Mouse (Mus musculus): ENCODE measurements around the gene Syce1.
A peak's percentile ranks its signal among the peaks of the same experiment; 100 is the strongest.

Syce1 gene

GRCm38 (mm10) chr7:140787406-140788052 is at the start of gene Syce1:
Gene Syce1 (minus strand): TSS chr7:140787852.
- DNase-seq, result no peak

DNA sequence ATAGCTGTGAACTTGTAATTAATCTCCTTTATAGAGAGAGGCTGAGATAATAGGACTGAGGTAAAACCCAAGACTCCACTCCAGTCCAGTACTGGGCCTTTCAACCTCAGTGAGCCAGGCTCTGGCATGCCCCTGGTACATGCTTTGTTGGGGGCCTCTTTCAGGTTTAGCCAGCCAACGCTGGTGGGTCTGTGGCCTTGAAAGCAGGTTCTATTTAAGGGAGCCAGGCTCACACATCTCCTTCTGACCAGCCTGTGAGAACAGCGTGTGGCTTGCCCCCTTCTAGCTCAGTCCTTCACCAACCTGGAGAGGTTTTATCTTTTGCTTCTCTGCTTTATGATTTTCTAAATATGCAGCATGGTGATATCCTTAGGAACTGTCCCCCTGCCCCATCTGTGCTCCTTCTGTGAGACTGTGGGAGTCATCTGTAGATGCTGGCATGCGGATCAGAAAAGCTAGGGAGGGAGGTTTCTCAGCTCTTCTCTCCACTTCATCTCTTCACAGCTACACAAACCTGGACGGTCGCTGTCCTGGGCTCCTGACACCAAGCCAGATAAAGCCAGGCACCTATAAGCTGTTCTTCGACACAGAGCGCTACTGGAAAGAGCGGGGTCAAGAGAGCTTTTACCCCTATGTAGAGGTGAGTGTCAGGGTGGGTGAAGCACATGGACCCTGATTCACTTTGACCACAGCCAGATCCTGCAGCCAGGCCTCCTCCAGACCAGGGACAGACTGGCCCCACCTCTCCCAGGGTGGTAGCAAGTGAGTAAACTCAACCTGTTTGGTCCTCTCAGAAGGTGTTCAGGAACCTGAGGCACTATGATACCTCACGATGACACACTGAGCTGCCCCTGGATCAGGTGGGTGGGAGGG is 48.8 kb upstream of the Syce1 start:
- DNase-seq, result no peak

GRCm38 (mm10) chr7:140835758-140836087 is 48.1 kb upstream of the Syce1 start:
- no peak for DNase-seq

DNA sequence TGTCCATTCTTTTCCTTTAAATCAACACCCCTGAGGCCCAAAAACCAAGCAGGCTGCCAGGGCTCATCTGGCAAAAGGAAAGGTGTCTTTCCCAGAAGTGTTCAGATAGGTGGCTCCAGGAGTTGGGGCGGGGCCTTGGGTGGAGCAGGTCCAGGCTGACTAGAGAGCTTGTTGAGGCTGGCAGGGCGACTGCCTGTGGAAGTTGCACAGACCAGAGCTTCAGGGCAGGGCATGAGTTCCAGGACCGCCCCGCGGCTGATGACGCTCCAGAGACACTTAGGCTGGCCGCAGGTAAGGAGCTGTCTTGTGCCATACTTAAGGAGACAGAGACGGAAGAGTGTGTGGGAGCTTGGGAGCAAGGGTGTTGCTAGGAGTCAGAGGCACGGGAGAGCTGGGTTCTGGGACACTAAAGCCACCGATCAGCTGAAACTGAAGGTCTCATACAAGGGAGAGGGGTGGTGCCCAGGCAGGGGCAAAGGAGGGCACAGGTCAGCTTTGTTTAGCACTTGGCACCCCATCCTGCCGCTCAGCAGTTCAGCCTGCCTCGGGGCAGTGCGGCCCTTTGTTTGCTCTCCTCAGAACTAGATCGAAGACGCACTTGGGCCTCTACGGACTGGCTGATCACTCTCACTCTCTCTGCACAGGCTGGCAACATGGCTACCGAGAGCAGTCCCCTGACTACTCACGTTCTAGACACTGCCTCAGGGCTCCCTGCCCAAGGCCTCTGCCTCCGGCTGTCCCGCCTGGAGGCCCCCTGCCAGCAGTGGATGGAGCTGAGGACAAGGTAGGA is 47.5 kb upstream of the Syce1 start, which contains the start of gene Urah:
Urah (plus strand) TSS at position 51 of the 790 bp plus-strand sequence.
- DNase-seq, result no peak

DNA sequence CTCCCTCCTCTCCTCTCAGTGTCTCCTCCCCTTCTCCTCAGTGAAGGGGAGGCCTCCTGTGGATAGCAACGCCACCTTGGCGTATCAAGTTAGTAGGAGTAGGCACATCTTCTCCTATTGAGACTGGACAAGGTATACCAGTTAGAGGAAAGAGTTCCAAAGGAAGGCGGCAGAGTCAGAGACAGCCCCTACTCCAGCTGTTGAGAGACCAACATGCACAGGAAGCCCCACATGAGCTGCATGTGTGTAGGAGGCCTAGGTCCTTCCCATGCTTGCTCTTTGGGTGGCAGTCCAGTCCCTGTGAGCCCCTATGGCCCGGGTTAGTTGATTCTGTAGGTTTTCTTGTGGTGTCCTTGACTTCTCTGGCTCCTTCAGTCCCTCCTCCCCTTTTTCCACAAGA is 45.7 kb upstream of the Syce1 start:
- no peak for DNase-seq

DNA sequence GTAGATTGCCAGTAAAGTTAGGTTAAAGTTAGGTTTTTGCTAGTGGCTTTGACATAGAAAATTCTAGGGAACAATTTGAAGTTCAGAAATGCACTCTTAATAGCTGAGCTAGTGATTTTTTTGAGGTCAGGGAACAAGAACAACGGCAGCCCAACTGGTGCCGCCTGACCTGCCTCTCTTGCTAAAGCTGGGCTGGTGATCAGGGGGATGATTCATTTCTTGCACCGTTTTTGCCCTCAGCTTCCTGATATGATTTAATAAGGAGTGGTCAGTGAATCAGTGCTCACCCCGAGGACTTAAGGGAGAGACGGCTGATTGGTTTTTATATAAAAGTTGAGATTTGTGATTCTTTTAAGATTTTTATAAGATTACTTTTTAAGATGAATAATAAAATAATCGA is 43.8 kb upstream of the Syce1 start:
- no peak for DNase-seq

DNA sequence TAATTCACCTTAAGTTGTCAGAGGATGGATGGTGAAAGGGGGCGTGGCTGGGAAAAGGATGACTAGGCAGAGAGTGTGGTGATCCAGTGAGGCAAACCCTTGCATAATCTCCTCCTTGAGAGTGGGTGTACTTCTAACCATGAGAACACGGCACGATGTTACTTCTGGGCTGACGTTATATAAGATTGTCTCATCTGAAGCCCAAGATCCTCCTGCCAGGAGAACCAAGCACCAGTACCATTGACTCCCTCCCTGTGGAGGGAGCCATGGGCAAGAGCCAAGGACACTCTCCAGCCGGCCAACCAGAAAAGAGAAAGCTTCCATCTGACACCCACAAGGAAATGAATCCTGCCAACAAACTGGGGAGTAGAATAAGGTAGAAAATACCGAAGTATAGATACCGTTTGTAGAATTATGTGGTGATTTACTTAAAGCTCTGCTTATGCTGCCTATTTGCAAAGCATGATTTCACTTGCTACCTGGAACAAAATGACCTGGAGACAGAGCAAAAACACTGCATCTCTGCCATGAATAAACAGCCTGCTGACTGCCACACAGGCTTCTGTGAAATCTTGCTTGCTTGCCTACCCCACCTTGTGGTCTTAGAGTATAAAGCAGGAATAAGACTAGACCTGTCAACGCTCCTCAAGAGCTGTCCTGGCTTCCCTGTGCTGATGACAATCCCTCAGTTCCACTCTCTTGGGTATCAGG is 40.7 kb upstream of the Syce1 start:
- DNase-seq, result peak; percentile 35

DNA sequence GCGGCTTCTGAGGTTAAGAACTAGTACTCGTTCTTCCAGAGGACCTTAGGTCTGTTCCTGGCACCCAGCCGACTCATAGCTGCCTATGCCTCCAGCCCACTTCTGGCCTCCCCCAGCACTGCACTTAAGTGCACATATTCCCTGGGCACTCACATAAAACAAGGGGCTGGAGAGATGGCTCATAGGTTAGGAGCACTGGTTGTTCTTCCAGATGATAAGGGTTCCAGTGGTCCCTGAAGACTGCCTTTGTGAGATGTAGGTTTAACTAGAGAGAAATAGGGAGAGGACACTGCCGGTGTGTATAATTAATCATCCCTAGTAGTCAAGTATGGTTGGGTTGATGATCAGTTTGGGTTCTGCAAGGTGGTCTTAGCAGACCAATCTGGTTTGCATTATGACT is 35.1 kb upstream of the Syce1 start:
- DNase-seq, result no peak

DNA sequence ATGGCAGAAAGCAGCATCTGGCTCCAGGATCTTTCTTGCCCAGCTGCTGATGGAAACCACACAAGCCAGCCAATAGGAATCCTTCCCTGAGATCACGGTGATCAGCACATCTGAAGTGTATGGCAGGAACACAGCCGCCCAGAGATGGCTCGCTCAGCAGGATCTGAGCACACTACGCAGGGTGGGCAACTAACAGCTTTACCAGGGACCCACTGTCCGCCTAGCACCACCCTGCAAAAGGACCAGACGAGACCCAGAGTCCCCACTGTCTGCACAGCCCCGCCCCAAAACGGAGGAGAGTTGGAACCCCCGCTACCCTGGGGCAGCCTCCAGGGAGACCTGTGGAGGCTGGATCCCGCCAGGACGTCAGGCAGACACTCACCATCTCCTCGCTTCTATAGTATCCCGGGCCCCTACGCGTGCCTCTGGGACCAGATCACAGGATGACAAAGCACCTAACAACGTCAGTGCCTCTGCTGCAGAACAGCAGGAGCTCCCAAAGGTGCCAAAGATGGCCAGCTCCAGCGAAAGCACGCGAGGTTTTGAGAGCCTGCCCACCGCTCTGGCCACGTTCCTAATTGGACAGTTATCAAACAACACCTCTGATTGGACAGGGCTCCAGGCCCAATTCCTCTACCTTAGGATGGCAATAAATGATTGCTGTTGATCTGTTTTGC is 34.1 kb upstream of the Syce1 start, which contains the start of gene Zfp941:
Zfp941 (minus strand) TSS at position 526 of the 677 bp plus-strand sequence.
- DNase-seq, result peak; percentile 72

- no peak for DNase-seq
Observed at GRCm38 (mm10) chr7:140821305-140821652, 33.6 kb upstream of the Syce1 start.

DNA sequence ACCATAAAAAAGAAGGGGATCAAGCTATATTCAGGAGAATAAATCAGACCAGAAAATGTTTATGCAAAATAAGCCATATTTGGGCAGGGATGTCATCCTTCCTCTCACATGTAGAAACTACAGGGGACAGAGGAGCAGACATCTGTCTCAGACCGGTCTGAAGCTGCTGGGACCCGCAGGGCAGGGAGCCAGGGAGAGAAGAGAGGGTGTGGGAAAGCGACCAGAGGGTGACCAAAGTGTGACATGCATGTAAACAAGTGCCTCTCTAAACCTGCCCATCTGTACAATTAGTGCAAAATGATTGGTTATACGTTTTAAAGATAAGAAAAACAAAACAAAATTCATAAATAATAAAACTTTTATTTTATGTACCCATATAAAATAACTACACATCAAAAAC is 32.5 kb upstream of the Syce1 start:
- no peak for DNase-seq

- no peak for DNase-seq
Observed at GRCm38 (mm10) chr7:140812850-140813249, 25.2 kb upstream of the Syce1 start.

GRCm38 (mm10) chr7:140811714-140812113 is 24.1 kb upstream of the Syce1 start:
- peak; percentile 12 for DNase-seq

GRCm38 (mm10) chr7:140810496-140810895 is 22.8 kb upstream of the Syce1 start:
- DNase-seq, result no peak

- DNase-seq, result peak; percentile 27
Observed at GRCm38 (mm10) chr7:140805704-140806103, 18.1 kb upstream of the Syce1 start.

- no peak for DNase-seq
Observed at GRCm38 (mm10) chr7:140802629-140803028, 15.0 kb upstream of the Syce1 start.

DNA sequence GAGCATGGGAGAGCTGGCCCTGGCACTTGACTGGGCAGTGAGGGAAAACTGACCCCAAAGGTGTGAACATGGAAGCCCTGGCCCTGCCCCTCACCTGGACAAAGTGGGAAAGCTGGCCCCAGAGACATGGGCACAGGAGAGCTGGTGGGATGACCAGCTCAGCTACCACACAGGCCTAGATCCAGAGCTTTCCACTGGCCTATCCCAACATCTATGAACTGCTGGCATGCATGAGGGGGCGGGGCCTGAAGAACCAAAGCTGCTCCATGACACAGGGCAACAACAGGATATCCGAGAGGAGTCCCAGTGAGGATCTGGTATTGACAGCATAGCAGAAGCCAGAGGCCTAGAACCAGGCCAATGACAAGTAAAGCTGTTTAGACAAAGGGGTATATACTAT is 10.6 kb upstream of the Syce1 start:
- DNase-seq, result no peak

- DNase-seq, result no peak
Observed at GRCm38 (mm10) chr7:140797619-140798018, 10.0 kb upstream of the Syce1 start.

DNA sequence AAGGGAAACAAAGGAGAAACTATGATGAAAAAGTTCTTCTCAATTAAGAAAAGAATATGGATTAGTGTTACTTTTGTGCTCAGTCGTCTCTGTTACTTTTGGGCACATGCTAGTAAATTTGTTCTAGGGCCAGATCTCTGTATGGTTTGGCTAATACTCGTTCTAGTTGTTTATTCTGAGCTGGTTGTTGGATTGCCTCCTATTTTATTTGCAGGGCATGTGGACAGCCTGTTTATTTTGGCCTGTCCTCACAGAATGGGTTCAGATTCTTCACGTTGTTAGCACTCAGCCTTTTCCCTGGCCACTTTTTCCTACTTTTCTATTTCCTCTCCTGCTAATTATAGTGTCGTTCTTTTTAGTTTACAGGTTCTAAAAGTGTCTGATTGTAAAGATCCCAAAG is 5.9 kb upstream of the Syce1 start:
- DNase-seq, result no peak

GRCm38 (mm10) chr7:140788053-140788435 is 392 bp upstream of the Syce1 start:
- DNase-seq, result no peak

DNA sequence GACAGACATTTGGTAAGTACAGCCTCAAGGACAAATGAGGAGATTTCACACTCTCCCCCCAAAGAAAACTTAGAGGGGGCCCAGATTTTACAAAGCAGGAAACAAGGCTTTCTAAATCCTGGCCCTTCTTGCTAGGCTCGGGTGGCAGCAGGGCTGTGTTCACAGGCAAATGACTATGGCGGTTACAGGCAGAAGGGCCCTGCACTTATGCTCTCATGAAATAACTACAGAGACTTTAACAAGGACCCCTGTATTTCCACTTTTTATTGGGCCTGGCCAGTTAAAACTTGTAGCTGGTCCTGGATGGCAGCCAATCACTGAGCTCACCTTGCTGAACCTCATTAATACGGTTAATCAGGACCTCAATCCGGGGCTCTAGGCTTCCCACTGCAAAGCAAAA is 7.1 kb downstream of the Syce1 start:
- DNase-seq, result no peak
